Mouse (Mus musculus) embryonic fibroblast, embryonic 13.5 days (primary cell): ENCODE data around the gene Ddx54.

Source experiments
- CTCF ChIP-seq: IDR thresholded peaks from 2 replicates; pipeline ENCODE4 v1.5.1; 2011; ENCODE audit warnings: mild to moderate bottlenecking, control low read depth, low read length, moderate library complexity, borderline replicate concordance; ENCODE audit not compliant: insufficient read depth
- POLR2A ChIP-seq: IDR thresholded peaks from 2 replicates; pipeline ENCODE4 v1.6.1; 2011; ENCODE audit warnings: low read depth, mild to moderate bottlenecking, control low read depth, low read length, moderate library complexity

DNA sequence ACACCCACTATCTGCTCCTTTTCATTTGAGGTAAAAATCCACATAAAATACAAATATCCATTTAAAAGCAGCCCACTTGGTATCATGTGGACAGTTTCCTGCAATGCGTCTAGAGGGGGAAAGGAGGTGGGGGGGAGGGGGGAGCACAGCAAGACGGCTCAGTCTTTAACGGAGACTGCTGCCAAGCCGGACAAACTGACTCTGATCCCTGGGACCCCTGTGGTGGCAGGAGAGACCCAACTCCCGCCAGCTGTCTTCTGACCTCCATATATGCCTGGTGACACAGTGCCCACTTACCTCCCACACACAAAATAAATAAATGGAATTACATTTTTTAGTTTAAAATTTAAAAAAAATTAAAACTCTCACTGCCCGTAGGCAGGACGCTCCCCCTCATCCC, 9.0 kb upstream of the Ddx54 start:
- TF ChIP-seq CTCF (no peak), POLR2A (no peak)
